Mouse (Mus musculus) heart, adult 2 months (tissue): Measurements from ENCODE around the gene Enpp7. TPM values are rescaled to one million over a fixed set of nuclear protein-coding genes. Genes with fewer than 3 reads are reported as not detected.
A peak's percentile ranks its signal among the peaks of the same experiment; 100 is the strongest.

Experiments
- DNase-seq, 2 experiments: peaks; one replicate each; pipeline ENCODE4 v3.0.0; 2021
- H3K27ac ChIP-seq: fragments of 200-600 bp; 2 replicates; pipeline ENCODE4 v1.8.1; 2022
- H3K27me3 ChIP-seq: fragments of 200-500 bp; 2 replicates; pipeline ENCODE4 v1.6.1; 2012; ENCODE audit warnings: mild to moderate bottlenecking, low read length, inconsistent platforms, mixed read lengths; ENCODE audit not compliant: control insufficient read depth, insufficient read depth
- H3K36me3 ChIP-seq: fragments of 200-500 bp; 2 replicates; pipeline ENCODE4 v1.6.1; 2012; ENCODE audit warnings: low read length, inconsistent platforms; ENCODE audit not compliant: control insufficient read depth, insufficient read depth
- H3K4me1 ChIP-seq: fragments of 200-500 bp; 2 replicates; pipeline ENCODE4 v1.6.1; 2011; ENCODE audit warnings: low read length; ENCODE audit not compliant: control insufficient read depth, insufficient read depth
- H3K4me3 ChIP-seq: fragments of 200-600 bp; 2 replicates; pipeline ENCODE4 v1.8.1; 2022
- H3K79me2 ChIP-seq: fragments of 200-500 bp; replicated peaks from 2 replicates; pipeline ENCODE4 v1.6.1; 2012; ENCODE audit warnings: mild to moderate bottlenecking, inconsistent platforms, low read length, moderate library complexity, mixed read lengths; ENCODE audit not compliant: control insufficient read depth, insufficient read depth
- H3K9ac ChIP-seq: fragments of 200-500 bp; 2 replicates; pipeline ENCODE4 v1.6.1; 2012; ENCODE audit warnings: low read depth, mild to moderate bottlenecking, control low read depth, inconsistent platforms, low read length, mixed read lengths
- CTCF ChIP-seq: fragments of 200-600 bp; IDR thresholded peaks from 2 replicates; pipeline ENCODE4 v1.8.1; 2022; ENCODE audit warnings: antibody characterized with exemption, mild to moderate bottlenecking, moderate library complexity
- EP300 ChIP-seq: fragments of 200-500 bp; IDR thresholded peaks from 2 replicates; pipeline ENCODE4 v1.6.1; 2011; ENCODE audit warnings: low read depth, low read length, control low read depth; ENCODE audit not compliant: insufficient read depth
- POLR2A ChIP-seq: fragments of 200-500 bp; IDR thresholded peaks from 2 replicates; pipeline ENCODE4 v1.6.1; 2011; ENCODE audit warnings: mild to moderate bottlenecking, low read depth, low read length, control low read depth; ENCODE audit not compliant: insufficient read depth
- WGBS: fragments of 180-500 bp; shearing (Covaris S2); methylation state at CpG from one replicate; pipeline ENCODE4 v1.1.7; 2018; 5-methylcytosine and 5-hydroxymethylcytosine counted together
- intact Hi-C: fragments of 180-260 bp; cut with DNase I; formaldehyde crosslinking; loops from one replicate; pipeline ENCODE4 v1.15.1; 2025
- polyA plus RNA-seq: library from polyadenylated mRNA; depleted of rRNA; stranded (reverse); fragments of >200 nt; gene quantifications from 2 replicates; pipeline ENCODE4 v1.2.3, GENCODE M21; 2012
- total RNA-seq, 2 experiments: library from RNA; stranded (reverse); gene quantifications; 2 replicates each; pipeline ENCODE4 v1.2.3; 2021

The Enpp7 gene
- total and polyA plus RNA-seq, 3 experiments, result not detected

- no peak for DNase-seq
- Histone ChIP-seq H3K4me3 (no peak overlapping the region), H3K36me3 (no peaks in the 10 kb centered on the region), H3K4me1 (peaks cover 1% of the 10 kb centered on the region), H3K9ac (no peak overlapping the region), H3K79me2 (no peaks in the 10 kb centered on the region), H3K27me3 (peaks cover 6% of the 10 kb centered on the region), H3K27ac (no peak overlapping the region)
- TF ChIP-seq EP300 (no peak), POLR2A (no peak), CTCF (no peak)
- intact Hi-C loops, result loop anchor here (10.0 kb wide), 1 partner anchor 330 kb away; no protein-coding TSS in a partner anchor
- 70% methylated on average over 7 of the region's 7 CpGs for WGBS
Measured at GRCm38 (mm10) chr11:118974340-118974739, 13.6 kb upstream of the Enpp7 start.

- Histone ChIP-seq H3K36me3 (no peaks in the 10 kb centered on the region), H3K9ac (no peak overlapping the region), H3K4me1 (peaks cover 1% of the 10 kb centered on the region), H3K27ac (no peak overlapping the region), H3K79me2 (no peaks in the 10 kb centered on the region), H3K4me3 (no peak overlapping the region), H3K27me3 (peaks cover 6% of the 10 kb centered on the region)
- intact Hi-C loops, result loop anchor here (5.0 to 10.0 kb wide), 3 partner anchors 63 to 331 kb away; partner anchors contain the start of gene Rbfox3
- DNase-seq, result peak; percentile 41 to 69
- TF ChIP-seq POLR2A (no peak), EP300 (no peak), CTCF (peak; percentile 95)
- WGBS, result 2% methylated on average over 10 of the region's 10 CpGs
Measured at GRCm38 (mm10) chr11:118975427-118975826, 12.6 kb upstream of the Enpp7 start.

- 19% methylated on average over 12 of the region's 12 CpGs for WGBS
- Histone ChIP-seq H3K4me1 (peaks cover 1% of the 10 kb centered on the region), H3K27me3 (peaks cover 6% of the 10 kb centered on the region), H3K79me2 (no peaks in the 10 kb centered on the region), H3K27ac (no peak overlapping the region), H3K4me3 (no peak overlapping the region), H3K9ac (no peak overlapping the region), H3K36me3 (no peaks in the 10 kb centered on the region)
- no peak for TF ChIP-seq EP300
- no peak for TF ChIP-seq POLR2A
- no peak for TF ChIP-seq CTCF
- no peak for DNase-seq
- intact Hi-C loops, result loop anchor here (5.0 to 10.0 kb wide), 3 partner anchors 64 to 331 kb away; partner anchors contain the start of gene Rbfox3
Measured at GRCm38 (mm10) chr11:118975917-118976316, 12.1 kb upstream of the Enpp7 start.

DNA sequence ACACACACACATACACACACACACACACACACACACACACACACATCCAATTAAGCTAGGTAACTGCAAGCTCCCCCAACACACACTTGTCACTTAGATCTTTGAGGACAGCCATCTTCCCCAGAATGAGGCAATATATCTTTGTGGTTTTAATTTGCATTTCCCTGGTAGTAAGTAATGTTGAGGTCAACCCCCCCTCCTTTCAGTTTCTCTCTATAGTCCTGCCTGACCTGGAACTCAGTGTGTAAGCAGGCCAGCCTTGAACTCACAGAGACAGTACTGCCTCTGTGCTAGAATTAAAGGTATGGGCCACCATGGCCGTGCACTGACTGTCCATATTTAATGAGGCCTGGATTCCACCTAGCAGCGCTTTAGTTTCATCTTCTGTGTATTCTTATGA, 7.6 kb upstream of the Enpp7 start:
- no peak overlapping the region for H3K27ac ChIP-seq
- peaks cover 4% of the 10 kb centered on the region for H3K27me3 ChIP-seq
- no peaks in the 10 kb centered on the region for H3K36me3 ChIP-seq
- H3K4me1 ChIP-seq, result peaks cover 1% of the 10 kb centered on the region
- TF ChIP-seq POLR2A (no peak), EP300 (no peak), CTCF (no peak)
- no peak overlapping the region for H3K9ac ChIP-seq
- 77% methylated on average over 2 of the region's 2 CpGs for WGBS
- no peak for DNase-seq
- intact Hi-C loops, result no loop called here
- H3K4me3 ChIP-seq, result no peak overlapping the region
- H3K79me2 ChIP-seq, result no peaks in the 10 kb centered on the region

- H3K27ac ChIP-seq, result no peak overlapping the region
- 67% methylated on average over 18 of the region's 18 CpGs for WGBS
- intact Hi-C loops, result no loop called here
- no peak overlapping the region for H3K4me3 ChIP-seq
- peaks cover 4% of the 10 kb centered on the region for H3K27me3 ChIP-seq
- H3K79me2 ChIP-seq, result no peaks in the 10 kb centered on the region
- H3K4me1 ChIP-seq, result no peaks in the 10 kb centered on the region
- H3K9ac ChIP-seq, result no peak overlapping the region
- no peaks in the 10 kb centered on the region for H3K36me3 ChIP-seq
- peak in 1 of 2 experiments; percentile 15 for DNase-seq
- TF ChIP-seq EP300 (no peak), CTCF (0 out of 2 replicates have a peak, but pooled peaks have one; percentile 2)
Measured at GRCm38 (mm10) chr11:118981012-118981776, 6.8 kb upstream of the Enpp7 start.

- peaks cover 3% of the 10 kb centered on the region for H3K27me3 ChIP-seq
- 57% methylated on average over 12 of the region's 12 CpGs for WGBS
- H3K27ac ChIP-seq, result no peak overlapping the region
- H3K4me1 ChIP-seq, result no peaks in the 10 kb centered on the region
- H3K79me2 ChIP-seq, result no peaks in the 10 kb centered on the region
- TF ChIP-seq EP300, result no peak
- TF ChIP-seq POLR2A, result no peak
- TF ChIP-seq CTCF, result no peak
- no peak overlapping the region for H3K4me3 ChIP-seq
- intact Hi-C loops, result no loop called here
- H3K9ac ChIP-seq, result no peak overlapping the region
- DNase-seq, result no peak
- H3K36me3 ChIP-seq, result no peaks in the 10 kb centered on the region
Measured at GRCm38 (mm10) chr11:118982593-118983113, 5.3 kb upstream of the Enpp7 start.
